Mouse (Mus musculus) adrenal gland (tissue): ENCODE measurements around the gene Lyzl4.
"Not testable (repeated sequence)": the region's sequence is repeated elsewhere in the genome, so short reads cannot be mapped to it uniquely, and the experiment has no call there.

Experiments
- intact Hi-C: fragments of 180-260 bp; cut with DNase I; formaldehyde crosslinking; loops from one replicate; pipeline ENCODE4 v1.15.1; 2025

The Lyzl4 gene

DNA sequence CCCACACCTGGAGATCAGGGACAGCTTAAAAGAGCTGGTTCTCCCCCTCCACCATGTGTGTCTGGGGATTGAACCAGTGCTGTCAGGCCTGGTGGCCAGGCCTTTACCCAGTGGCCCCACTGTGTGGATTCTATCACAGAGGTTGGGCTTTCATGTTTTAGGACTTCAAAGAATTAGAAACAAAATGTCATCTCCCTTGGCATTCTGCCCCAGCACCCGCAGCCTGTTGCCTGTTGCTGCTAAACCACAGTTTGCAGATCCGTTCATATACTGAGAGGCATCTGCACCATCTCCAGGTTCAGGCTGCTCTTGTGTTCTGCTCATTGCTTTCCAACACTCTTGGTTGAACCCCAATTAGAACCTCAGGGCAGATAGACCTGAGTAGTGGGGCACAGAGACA lies 39.5 kb downstream of the Lyzl4 start:
- intact Hi-C loops, result no loop called here

DNA sequence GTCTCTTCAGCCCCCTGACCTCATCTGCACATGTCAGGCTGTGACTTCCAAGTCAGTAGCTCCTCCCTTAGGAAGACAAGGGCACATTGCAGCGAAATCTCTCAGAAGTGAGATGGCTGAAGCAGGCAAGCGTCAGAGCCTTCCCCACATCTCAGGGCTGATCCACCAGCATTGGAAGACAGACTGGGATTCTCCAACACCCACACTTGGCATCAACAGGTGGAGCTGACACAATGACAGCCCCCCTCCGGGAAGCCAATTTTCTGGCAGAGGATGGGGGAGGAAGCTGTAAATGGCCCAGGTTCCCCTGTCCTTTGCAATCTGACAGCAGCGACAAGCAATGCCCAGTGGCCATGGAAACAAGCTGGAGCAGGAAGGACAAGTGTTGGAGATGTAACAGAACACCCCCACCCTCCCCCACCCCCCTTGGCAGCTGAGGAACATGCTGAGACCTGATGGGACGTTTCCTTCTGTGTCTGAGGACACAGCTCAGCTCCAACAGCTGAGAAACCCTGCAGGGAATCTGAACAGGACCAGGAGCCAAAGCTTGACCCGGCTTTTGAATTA lies 41.0 kb downstream of the Lyzl4 start:
- intact Hi-C loops, result no loop called here

DNA sequence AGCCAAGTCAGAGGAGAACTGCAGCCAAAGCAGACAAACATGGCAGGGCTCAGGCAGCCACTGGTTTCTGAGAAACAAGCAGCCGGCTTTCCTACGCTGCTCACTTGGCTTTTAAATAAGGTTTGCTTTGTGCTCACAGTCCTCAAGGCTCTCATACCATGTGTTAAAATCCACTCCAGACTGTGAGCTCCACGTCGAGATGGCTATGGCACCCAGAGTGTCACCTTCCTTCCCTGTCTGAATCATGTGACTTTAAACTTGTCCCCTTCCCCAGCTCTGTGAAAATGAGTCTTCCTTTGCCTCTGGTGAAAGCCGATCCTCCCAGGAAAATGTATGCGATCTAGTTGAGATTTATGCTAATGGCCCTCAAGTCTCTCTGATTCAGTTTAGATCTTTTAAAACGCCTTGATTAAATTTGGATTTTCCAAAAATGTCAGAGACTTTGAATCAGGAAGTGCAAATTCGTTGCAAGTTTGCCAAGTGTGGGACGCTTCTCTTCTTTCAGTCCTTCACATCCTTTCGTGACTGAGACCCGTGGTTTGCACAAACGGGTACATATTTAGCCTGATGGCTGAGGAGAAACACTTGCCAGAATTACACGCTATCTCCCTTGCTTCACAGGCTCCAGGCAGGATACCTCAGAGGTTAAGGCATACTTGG lies 41.6 kb downstream of the Lyzl4 start:
- intact Hi-C loops, result no loop called here

DNA sequence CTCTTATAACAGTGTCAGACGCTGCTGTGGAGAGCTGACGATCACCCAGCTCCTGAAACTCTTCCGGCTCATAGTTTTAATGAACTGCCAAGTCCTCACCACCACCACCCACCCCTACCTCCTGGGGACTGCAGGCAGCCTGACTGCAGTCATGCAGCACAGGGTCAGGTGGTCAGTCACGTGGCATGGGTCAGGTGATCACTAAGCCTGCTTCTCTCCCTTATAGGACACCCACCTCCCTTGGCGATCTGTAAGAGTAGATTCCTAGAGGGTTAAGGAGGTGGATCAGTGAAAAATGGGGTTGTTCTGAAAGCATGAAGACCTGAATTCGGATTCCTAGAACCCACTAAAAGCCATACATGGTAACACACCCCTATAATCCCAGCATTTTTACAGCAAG lies 42.3 kb downstream of the Lyzl4 start:
- intact Hi-C loops, result no loop called here

DNA sequence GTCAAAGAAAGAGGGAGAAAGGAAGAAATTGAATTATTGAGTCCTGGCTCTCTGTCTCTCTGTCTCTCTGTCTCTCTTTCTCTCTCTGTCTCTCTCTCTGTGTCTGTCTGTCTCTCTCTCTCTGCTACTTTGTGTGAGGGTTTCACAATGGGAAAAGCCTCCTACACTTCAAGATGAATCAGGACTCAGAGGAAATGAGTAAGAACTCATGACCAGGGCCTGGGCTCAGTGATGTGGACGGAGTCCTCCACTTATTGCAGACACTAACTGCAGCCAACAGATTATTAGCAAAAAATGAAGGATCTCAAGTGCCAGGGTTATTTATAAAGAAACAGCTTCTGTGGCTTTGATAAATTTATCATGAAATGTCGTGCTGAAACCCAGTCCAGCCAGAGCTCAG lies 43.8 kb downstream of the Lyzl4 start:
- intact Hi-C loops, result no loop called here

DNA sequence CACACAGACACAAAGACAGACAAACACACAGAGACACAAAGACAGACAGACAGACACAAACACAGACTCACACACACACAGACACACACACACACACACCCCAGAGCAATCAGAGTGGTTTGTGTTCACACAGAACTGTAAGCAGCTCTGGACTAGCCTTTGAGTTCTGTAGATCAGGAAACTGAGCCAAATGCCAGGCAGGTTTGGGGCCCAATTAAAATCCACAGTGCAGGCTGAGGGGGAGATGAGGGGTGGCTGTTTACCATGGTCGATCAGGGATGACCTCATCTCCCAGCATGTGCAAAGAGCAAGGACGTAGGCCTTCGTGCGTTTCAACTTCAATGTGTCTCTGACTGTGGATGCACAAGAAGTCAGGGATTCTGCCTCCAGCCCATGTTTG lies 47.1 kb downstream of the Lyzl4 start:
- intact Hi-C loops, result no loop called here

DNA sequence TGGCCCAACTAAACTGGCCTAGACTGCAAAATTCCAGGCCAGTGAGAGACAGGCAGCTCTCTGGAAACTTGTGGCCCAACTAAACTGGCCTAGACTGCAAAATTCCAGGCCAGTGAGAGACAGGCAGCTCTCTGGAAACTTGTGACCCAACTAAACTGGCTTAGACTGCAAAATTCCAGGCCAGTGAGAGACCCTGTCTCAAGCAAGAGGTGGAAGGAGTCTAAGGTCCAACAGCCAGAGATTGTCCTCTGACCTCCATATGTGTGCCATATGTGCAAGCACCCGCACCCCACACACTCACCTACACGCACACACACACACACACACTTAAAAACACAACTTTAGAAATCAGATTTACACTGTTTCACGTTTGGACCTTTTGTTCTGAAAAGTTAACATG lies 48.1 kb downstream of the Lyzl4 start:
- intact Hi-C loops, result not testable (repeated sequence)

DNA sequence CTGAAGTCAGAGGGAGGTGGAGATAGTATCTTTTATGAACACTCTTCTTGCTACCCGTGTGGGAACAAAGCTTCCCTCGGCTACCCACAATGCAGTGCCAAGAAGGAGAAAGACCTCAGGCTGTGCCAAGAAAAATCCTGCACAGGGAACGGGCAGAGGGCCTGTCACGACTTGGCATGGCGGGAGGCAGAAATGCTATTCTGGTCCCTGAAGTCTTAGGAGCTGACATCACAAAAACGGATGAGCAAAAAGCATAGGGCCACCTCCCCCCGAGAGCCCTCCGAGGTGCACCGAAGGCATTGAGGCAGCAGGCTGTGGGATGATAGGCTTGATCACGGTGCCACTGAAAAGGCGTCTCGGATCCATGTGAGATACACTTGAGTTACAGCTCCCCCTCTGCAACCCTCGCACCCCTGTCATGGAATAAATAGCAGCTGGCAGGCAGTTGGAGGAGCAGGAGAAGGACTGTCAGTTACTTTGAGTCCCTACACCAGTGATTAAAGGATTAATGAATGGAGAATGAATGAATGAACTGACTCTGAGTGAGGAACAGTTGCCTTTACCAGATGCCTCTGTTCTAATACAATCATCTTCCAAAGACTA lies 48.8 kb downstream of the Lyzl4 start:
- intact Hi-C loops, result no loop called here

DNA sequence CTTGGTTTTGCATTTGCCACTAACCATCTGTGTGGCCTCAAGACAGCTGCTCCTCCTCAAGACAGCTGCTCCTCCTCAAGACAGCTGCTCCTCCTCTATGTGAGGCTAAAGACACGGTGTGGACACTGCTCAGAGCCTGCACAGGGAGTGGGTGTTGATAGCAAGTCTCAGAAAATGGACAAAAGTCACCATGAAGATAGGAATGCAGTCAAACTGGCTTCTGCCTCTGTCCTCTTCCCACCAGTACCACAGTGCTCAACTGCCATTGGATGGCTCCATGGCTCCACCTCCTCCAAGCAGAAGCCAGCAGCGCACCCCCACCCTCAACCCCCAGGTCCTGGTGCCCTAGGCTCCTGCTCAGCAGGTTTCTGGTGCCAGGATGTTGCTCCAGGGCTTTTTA lies 52.4 kb downstream of the Lyzl4 start:
- intact Hi-C loops, result no loop called here

DNA sequence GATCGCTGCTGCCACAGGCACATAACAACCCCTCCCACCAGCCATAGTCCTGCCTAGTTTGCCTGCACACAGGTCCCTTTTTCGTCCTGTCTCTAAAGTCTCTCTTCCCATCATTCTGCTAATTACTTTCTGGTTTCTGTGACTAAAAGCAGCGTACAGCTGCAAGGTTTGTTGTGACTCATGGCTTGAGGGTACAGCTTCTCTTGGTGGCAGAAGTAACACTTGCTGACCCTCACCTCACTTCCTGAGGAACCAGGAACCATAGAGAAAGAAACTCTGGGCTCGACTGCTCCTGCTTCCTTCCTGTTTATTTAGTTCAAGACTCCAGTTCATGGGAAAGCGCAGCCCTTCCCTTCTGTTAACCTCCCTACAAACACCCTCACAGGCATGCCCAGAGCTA lies 67.5 kb downstream of the Lyzl4 start:
- intact Hi-C loops, result no loop called here

DNA sequence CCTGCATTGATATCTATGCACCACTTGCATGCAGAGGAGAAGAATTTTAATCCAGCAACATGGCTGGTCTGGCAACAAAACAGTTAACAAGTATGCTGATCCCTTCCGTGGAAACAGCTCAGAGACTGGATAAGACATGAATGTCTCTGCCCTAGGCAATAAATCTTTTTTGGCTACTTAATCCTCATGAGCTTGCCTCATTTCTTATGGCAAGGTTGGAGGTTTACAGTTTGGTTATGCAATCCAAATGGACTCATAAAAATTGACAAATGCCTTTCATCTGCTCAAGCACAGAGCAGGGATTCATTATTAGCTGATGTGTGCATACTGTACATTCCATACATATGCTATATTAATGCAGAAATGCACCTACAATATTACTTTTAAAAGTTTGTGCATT lies 73.4 kb downstream of the Lyzl4 start:
- intact Hi-C loops, result no loop called here

DNA sequence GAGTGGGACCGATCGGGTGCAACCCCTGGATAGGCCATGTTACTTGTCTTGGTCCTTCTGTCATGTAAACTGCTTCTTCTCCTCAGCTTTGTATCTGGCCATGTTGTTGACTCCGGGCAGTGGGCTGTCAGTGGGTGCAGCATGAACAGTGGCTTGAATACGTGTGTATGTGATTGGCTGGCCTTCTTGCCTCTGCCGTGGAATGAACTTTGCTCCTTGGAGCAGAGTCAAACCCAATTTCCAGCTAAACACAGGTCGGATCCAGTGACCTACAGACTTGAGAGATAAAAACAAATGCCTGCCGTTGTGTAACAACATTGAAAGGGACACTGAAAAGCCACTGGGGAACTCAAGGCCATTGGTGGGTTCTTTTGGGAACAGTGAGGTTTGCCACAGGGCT lies 75.5 kb downstream of the Lyzl4 start:
- intact Hi-C loops, result no loop called here

DNA sequence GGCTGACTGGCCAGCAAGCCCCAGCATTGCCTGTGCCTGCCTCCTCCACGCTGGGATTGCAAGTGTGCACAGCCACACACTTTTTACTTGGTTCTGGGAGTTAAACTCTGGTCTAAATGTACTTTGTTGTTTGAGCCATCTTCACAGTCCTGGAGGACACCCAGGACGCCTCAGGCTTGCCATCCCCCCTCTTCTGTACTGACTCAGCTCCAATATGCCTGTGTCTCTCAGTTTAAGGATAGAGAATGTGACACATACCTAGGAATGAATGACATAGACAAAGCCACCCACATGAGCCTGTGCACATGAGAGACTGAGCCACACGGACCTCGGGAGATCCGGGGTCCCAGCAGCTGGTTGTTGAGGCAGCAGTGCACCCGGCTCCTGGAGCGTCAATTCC lies 78.6 kb downstream of the Lyzl4 start:
- intact Hi-C loops, result no loop called here

DNA sequence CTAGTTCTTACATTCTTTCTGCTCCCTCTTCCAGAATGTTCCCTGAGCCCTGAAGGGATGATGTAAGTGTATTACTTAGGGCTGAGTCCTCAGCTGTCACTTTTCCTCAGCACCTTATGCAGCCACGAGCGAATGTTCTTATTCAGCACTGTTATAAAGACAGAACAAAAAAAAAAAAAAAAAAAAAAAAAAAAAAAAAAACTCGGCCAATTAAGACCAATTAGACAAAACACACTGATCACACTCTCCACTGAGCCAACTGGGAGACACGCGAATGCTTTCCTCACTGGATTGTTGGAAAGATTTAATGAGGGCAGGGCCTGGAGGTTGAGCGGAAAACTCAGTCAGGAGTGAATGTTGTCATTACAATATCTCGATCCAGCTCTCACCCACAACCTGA lies 81.4 kb downstream of the Lyzl4 start:
- intact Hi-C loops, result no loop called here

DNA sequence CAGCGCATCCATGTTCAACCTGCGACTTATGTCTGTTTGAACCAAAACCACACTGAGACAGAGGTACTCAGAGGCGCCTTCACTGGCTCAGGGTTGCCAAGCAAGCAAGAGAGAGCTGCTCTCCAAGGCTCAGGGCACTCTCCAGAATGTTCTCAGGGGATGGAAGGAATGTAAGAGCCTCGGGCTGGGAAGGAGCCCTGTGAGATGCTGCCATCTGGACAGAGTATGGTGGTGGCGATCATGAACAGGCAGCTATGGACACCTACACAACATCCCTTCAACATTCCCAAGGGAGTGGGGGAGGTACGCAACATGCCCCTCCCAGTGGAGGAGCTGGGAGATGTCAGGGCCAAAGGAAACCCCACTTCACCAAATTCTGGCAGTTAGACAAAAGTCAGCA lies 83.7 kb downstream of the Lyzl4 start:
- intact Hi-C loops, result no loop called here

DNA sequence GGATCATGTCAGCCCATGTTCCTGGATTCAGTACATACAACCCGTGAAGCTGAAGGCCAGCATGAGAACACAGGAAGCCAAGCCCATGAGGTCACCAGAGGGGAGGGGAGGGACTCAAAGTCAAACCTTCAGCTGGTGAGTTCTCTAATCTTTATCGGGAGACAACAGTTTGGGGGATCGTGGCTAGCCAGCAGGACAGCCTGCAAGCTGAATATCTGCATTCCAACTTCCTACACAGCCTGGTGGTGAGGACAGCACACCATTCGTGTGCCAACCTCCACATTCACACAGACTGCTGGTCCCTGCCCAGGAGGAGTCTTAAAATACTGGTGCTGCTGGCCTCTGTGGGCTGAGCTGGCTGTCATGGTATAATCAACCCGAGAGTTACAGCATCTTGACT lies 85.0 kb downstream of the Lyzl4 start:
- intact Hi-C loops, result no loop called here

DNA sequence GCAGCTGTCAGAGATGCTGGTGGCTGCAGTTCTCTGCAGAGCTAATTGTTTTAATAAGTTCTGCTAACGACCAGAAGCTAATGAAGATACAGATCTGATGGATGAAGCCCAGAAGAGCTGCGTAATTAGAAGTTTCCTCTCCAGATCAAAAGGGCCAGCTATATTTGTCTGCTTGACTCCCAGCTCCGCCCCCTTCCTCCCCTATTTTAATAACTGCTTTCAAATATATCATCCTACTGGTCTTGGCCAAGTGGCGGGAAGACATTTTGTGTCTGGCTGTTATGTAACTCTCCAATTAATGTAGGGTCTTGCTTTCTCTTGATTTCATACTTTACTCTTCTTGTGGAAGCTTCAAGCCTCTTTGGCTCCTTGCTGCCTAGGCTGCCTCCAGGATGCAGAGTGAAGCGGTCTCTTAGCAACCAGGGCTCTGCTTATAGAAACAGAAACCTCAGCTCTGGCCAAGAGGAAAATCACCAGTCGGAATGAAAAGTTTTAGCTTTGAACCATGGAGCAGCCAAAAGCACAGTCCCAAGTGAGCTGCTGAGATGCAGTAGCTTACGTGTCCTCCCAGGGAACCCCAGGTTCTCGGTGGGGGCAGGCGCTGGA lies 86.4 kb downstream of the Lyzl4 start:
- intact Hi-C loops, result no loop called here

DNA sequence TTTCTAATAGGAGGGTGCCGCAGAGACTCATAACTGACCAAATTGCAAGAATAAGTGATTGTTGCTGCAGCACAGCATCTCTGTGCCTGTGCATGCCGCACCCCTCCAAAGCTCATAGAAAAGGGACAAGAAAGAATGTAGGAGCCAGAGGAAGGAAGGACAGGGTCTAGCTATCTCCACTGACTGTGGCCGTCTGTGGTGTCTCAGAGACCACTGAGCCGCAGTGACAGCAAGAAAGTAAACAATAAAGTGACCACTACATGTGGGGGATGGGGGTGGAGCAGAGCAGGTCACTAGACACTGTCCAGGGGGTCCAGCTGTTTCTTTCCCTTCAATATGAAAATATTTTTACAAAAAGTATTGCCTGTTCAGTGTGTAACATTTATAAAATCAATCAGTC lies 88.3 kb downstream of the Lyzl4 start:
- intact Hi-C loops, result no loop called here

DNA sequence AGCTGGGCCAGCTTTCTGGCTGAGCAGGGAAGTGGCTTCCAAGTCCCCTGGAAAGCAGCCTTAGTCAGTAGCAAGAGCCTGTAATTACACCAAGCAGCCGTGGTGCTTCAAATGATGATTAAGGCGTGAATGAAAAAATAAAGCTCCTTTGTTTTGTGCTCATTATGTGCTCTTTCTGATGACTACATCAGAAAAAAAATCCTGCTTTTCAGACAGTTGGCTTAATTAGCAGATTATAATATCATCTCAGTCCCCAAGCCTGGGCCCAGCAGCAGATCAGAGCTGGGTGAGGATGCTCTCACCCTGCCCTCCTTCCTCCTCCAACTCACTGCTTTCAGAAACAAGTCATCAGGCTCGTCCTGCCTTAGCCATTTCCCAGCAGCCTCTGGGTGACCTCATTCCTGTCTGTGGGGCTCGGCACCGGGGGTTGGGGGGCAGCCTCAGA lies 91.5 kb downstream of the Lyzl4 start:
- intact Hi-C loops, result no loop called here

DNA sequence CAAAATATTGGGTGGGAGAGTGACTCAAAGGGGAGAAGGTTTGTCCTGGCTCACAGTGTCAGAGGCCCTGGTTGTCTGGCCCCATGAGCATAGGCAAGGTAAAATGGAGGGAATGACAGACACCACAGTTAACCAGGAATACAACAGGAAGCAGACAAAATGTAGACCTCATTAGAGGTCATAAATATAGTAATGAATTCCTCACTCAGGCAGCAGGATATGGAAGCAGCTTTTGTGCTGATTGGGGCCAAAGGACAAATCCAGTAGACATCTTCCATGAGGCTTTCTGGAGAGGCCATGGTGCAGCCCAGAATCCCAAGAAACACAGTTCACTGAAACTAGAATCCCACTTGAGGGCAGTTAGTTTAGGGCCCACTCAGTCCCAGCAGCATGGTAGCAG lies 92.5 kb downstream of the Lyzl4 start:
- intact Hi-C loops, result no loop called here

DNA sequence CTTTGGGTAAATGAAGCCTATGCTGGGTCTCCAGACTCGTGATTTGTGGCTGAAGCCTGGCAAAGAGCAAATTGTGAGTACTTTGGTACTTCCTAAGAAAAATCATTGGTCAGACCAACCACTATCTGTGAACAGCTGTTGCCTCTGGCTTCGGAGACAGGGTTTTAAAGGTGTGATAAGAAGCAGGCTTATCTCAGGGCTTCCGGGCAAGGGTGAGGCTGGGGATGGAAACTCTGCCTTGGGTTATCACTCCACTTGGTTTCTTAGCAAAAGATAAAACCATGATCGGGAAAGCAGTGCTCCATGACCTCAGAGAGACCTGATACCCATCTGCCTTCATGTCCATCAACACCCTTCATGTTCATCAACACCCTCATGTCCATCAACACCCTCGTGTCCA lies 92.9 kb downstream of the Lyzl4 start:
- intact Hi-C loops, result no loop called here

DNA sequence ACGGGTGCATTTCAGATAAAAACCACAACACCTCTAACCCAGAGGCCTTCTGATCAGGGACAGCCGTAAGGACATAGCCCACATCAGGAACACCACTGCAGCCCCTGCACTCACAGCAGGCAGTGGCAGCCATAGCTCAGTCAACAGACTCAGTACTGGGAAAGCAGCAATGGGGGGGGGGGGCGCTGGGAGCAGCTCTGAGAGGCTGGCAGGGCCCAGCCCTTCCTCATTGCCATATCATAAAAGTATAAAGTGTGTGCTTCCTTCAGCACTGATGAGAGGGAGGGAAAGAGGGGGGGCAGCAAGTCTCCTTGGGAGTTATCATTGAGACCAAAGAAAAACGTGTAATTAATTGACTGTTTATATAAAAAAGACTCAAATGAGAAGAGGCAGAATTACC lies 94.5 kb downstream of the Lyzl4 start:
- intact Hi-C loops, result no loop called here

DNA sequence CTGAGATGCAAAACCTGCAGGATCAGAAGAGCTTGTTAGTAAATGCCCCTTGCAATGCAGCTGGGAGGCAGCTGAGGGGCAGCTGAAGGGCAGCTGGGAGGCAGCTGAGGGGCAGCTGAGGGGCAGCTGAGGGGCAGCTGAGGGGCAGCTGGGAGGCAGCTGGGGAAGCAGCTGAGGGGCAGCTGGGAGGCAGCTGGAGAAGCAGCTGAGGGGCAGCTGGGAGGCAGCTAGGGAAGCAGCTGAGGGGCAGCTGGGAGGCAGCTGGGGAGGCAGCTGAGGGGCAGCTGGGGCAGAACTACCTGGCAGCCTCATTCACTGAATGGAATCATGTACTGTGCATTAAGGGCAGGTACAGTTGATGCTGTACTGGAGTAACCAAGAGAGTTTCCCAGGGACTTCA lies 100.4 kb downstream of the Lyzl4 start:
- intact Hi-C loops, result no loop called here
